Mouse (Mus musculus) lung, postnatal 0 days (tissue): ENCODE results near the gene Mief2.
A peak's percentile ranks its signal among the peaks of the same experiment; 100 is the strongest.

Experiments used
- CTCF ChIP-seq: IDR thresholded peaks from 2 replicates; pipeline ENCODE4 v1.5.1; 2016; ENCODE audit warnings: antibody characterized with exemption, mild to moderate bottlenecking
- EP300 ChIP-seq: IDR thresholded peaks from 2 replicates; pipeline ENCODE4 v1.6.1; 2016; ENCODE audit warnings: antibody characterized with exemption, mild to moderate bottlenecking, control low read depth

DNA sequence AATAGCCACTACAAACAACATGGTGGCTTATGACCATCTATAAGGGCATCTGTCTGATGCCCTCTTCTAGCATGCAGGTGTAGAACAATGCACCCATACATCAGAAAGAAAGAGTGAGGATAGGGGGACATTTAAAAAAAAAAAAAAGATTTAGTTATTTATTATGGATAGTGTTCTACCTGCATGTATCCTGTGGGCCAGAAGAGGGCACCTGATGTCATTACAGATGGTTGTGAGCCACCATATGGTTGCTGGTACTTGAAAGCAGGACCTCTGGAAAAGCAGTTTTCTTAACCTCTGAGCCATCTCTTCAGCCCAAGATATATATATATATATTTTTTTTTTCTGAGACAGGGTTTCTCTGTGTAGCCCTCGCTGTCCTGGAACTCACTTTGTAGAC lies 32.0 kb upstream of the Mief2 start:
- TF ChIP-seq CTCF, result 0 out of 2 replicates have a peak, but pooled peaks have one; percentile 12
- TF ChIP-seq EP300, result no peak
